Mouse (Mus musculus) limb, embryonic 14.5 days (tissue): ENCODE measurements around the gene Olfm2. TPM values are rescaled to one million over a fixed set of nuclear protein-coding genes. Genes with fewer than 3 reads are reported as not detected.

ENCODE experiments used
- ATAC-seq: fragments of 200-750 bp; cut with Nextera tagmentation; 2 replicates; pipeline ENCODE4 v1.8.0; 2017; ENCODE audit warnings: low read depth, moderate number of reproducible peaks, moderate TSS enrichment; ENCODE audit not compliant: low FRiP score
- DNase-seq: peaks from one replicate; pipeline ENCODE4 v3.0.0-alpha.2; 2015; ENCODE audit warnings: low spot score
- H3K27ac ChIP-seq: fragments of 300-500 bp; sonication (generic); replicated peaks from 2 replicates; pipeline ENCODE4 v1.5.1; 2014; ENCODE audit warnings: low read depth, mild to moderate bottlenecking, low read length, moderate library complexity, mixed read lengths
- H3K27me3 ChIP-seq: fragments of 300-500 bp; sonication (generic); 2 replicates; pipeline ENCODE4 v1.6.1; 2014; ENCODE audit warnings: low read length, mixed read lengths; ENCODE audit not compliant: control insufficient read depth, insufficient read depth
- H3K36me3 ChIP-seq: fragments of 300-500 bp; sonication (generic); 2 replicates; pipeline ENCODE4 v1.6.1; 2014; ENCODE audit warnings: mild to moderate bottlenecking, low read length, moderate library complexity, mixed read lengths; ENCODE audit not compliant: control insufficient read depth, insufficient read depth
- H3K4me1 ChIP-seq: fragments of 300-500 bp; sonication (generic); 2 replicates; pipeline ENCODE4 v1.6.1; 2014; ENCODE audit warnings: antibody characterized with exemption, low read length, mixed read lengths; ENCODE audit not compliant: control insufficient read depth, insufficient read depth
- H3K4me2 ChIP-seq: fragments of 300-500 bp; sonication (generic); replicated peaks from 2 replicates; pipeline ENCODE4 v1.6.1; 2014; ENCODE audit warnings: low read depth, mild to moderate bottlenecking, low read length, moderate library complexity; ENCODE audit not compliant: severe bottlenecking
- H3K4me3 ChIP-seq: fragments of 300-500 bp; sonication (generic); replicated peaks from 2 replicates; pipeline ENCODE4 v1.5.1; 2014; ENCODE audit warnings: low read length
- H3K9ac ChIP-seq: fragments of 300-500 bp; sonication (generic); 2 replicates; pipeline ENCODE4 v1.6.1; 2014; ENCODE audit warnings: mild to moderate bottlenecking, low read depth, low read length, moderate library complexity; ENCODE audit not compliant: severe bottlenecking
- H3K9me3 ChIP-seq: fragments of 300-500 bp; sonication (generic); 2 replicates; pipeline ENCODE4 v1.6.1; 2016; ENCODE audit warnings: low read length; ENCODE audit not compliant: control insufficient read depth
- POLR2A ChIP-seq: fragments of 200-500 bp; IDR thresholded peaks from 2 replicates; pipeline ENCODE4 v1.8.0; 2012; ENCODE audit warnings: inconsistent platforms, mild to moderate bottlenecking, moderate library complexity, borderline replicate concordance; ENCODE audit not compliant: insufficient read depth, insufficient read length; ENCODE audit errors: extremely low read depth
- WGBS: fragments of 180-500 bp; shearing (Covaris S2); extraction: QIAGEN DNeasy Blood & Tissue Kit; methylation state at CpG from one replicate; pipeline ENCODE4 v1.1.7; 2014; 5-methylcytosine and 5-hydroxymethylcytosine counted together
- polyA plus RNA-seq, 2 experiments: library from polyadenylated mRNA; depleted of rRNA in 1 of 2; stranded (reverse) in 1 of 2; unstranded in 1 of 2; fragments of >200 nt; fragmentation: Nextera tagmentation in 1 of 2; extraction: Ambion mirVana in 1 of 2; gene quantifications; 2 replicates each; pipeline versions ENCODE4 v1.2.1 to v1.2.3; 2012 to 2014

The Olfm2 gene
- polyA plus RNA-seq, 2 experiments = 4.8 to 6.9 TPM

- no peak overlapping the region for H3K9ac ChIP-seq
- WGBS = 88% methylated on average over 4 of the region's 4 CpGs
- no peak for ATAC-seq
- H3K9me3 ChIP-seq = no peaks in the 10 kb centered on the region
- H3K27me3 ChIP-seq = no peaks in the 10 kb centered on the region
- H3K4me3 ChIP-seq = no peak overlapping the region
- no peak for DNase-seq
- H3K36me3 ChIP-seq = no peaks in the 10 kb centered on the region
- no peak overlapping the region for H3K4me2 ChIP-seq
- H3K27ac ChIP-seq = no peak overlapping the region
- H3K4me1 ChIP-seq = no peaks in the 10 kb centered on the region
- TF ChIP-seq POLR2A = no peak
Observed at GRCm38 (mm10) chr9:20756081-20756700, 10.0 kb upstream of the Olfm2 start.

- Histone ChIP-seq H3K27me3 (no peaks in the 10 kb centered on the region), H3K9ac (no peak overlapping the region), H3K36me3 (no peaks in the 10 kb centered on the region), H3K4me3 (no peak overlapping the region), H3K9me3 (no peaks in the 10 kb centered on the region), H3K4me1 (no peaks in the 10 kb centered on the region), H3K4me2 (no peak overlapping the region), H3K27ac (no peak overlapping the region)
- WGBS = 77% methylated on average over 2 of the region's 2 CpGs
- no peak for TF ChIP-seq POLR2A
- no peak for DNase-seq
- ATAC-seq = no peak
Observed at GRCm38 (mm10) chr9:20754335-20754734, 8.2 kb upstream of the Olfm2 start.

- DNase-seq = no peak
- Histone ChIP-seq H3K36me3 (no peaks in the 10 kb centered on the region), H3K9me3 (no peaks in the 10 kb centered on the region), H3K4me2 (no peak overlapping the region), H3K4me3 (no peak overlapping the region), H3K27ac (no peak overlapping the region), H3K27me3 (peaks cover 9% of the 10 kb centered on the region), H3K9ac (no peak overlapping the region), H3K4me1 (no peaks in the 10 kb centered on the region)
- no peak for TF ChIP-seq POLR2A
- no peak for ATAC-seq
- 55% methylated on average over 6 of the region's 6 CpGs for WGBS
Observed at GRCm38 (mm10) chr9:20751477-20752029, 5.4 kb upstream of the Olfm2 start.

GRCm38 (mm10) chr9:20749213-20749612, 3.1 kb upstream of the Olfm2 start:
- no peak overlapping the region for H3K27ac ChIP-seq
- peaks cover 5% of the 10 kb centered on the region; the same call in 1 of the 2 replicates for H3K4me1 ChIP-seq
- no peak for TF ChIP-seq POLR2A
- no peak overlapping the region for H3K9ac ChIP-seq
- no peak overlapping the region for H3K4me3 ChIP-seq
- H3K27me3 ChIP-seq = peaks cover 33% of the 10 kb centered on the region
- H3K9me3 ChIP-seq = no peaks in the 10 kb centered on the region
- H3K36me3 ChIP-seq = no peaks in the 10 kb centered on the region
- ATAC-seq = no peak
- no peak overlapping the region for H3K4me2 ChIP-seq
- DNase-seq = no peak
- WGBS = 54% methylated on average over 5 of the region's 5 CpGs

GRCm38 (mm10) chr9:20748540-20748939, 2.4 kb upstream of the Olfm2 start:
- peaks cover 5% of the 10 kb centered on the region; the same call in 1 of the 2 replicates for H3K4me1 ChIP-seq
- H3K36me3 ChIP-seq = no peaks in the 10 kb centered on the region
- WGBS = 72% methylated on average over 3 of the region's 3 CpGs
- ATAC-seq (no peak), DNase-seq (no peak)
- H3K27me3 ChIP-seq = peaks cover 39% of the 10 kb centered on the region
- no peak for TF ChIP-seq POLR2A
- H3K4me3 ChIP-seq = no peak overlapping the region
- no peak overlapping the region for H3K9ac ChIP-seq
- 0 out of 2 replicates have a peak, but pooled peaks cover 3% of the 10 kb centered on the region for H3K9me3 ChIP-seq
- no peak overlapping the region for H3K4me2 ChIP-seq
- no peak overlapping the region for H3K27ac ChIP-seq
